Mouse (Mus musculus) gastrocnemius, postnatal 14 days (tissue): ENCODE results near the gene Stau1. TPM values are rescaled to one million over a fixed set of nuclear protein-coding genes. Genes with fewer than 3 reads are reported as not detected.
"Not testable (repeated sequence)": the region's sequence is repeated elsewhere in the genome, so short reads cannot be mapped to it uniquely, and the experiment has no call there.

Experiments
- DNase-seq: peaks from one replicate; pipeline ENCODE4 v3.0.0; 2021; ENCODE audit warnings: mixed read lengths
- intact Hi-C: fragments of 180-260 bp; cut with DNase I; formaldehyde crosslinking; loops from one replicate; pipeline ENCODE4 v1.15.1; 2025; ENCODE audit warnings: low total_unique reads
- long read RNA-seq, 2 experiments: library from polyadenylated mRNA; stranded (forward); transcript quantifications; one replicate each; pipeline ENCODE4 v2.0.0; 2021
- total RNA-seq, 2 experiments: library from RNA; stranded (reverse); gene quantifications; 2 replicates each; pipeline ENCODE4 v1.2.3; 2021

Stau1 gene
- total RNA-seq: 10 to 100 TPM; 40.0 to 41.7 TPM
- long read RNA-seq, experiment 1, transcript Stau1-202 (12 exons, 3,569 nt): minor isoform, 26 of 75 reads
- long read RNA-seq, experiment 1, transcript Stau1-209 (4 exons, 774 nt): major isoform, 32 of 75 reads
- long read RNA-seq, experiment 1, transcript Stau1-204 (12 exons, 2,976 nt): minor isoform, 6 of 75 reads
- long read RNA-seq, experiment 1, partial matches to known transcripts: 2 of 75 reads
- long read RNA-seq, experiment 1, other reads (novel, unspliced or antisense): 9 of 75 reads
- long read RNA-seq, experiment 2, transcript Stau1-202 (12 exons, 3,569 nt): major isoform, 29 of 78 reads
- long read RNA-seq, experiment 2, transcript Stau1-204 (12 exons, 2,976 nt): minor isoform, 15 of 78 reads
- long read RNA-seq, experiment 2, transcript Stau1-209 (4 exons, 774 nt): minor isoform, 23 of 78 reads
- long read RNA-seq, experiment 2, partial matches to known transcripts: 7 of 78 reads
- long read RNA-seq, experiment 2, other reads (novel, unspliced or antisense): 3 of 78 reads

GRCm38 (mm10) chr2:166995796-166996532 is at the start of gene Stau1:
TSS of gene Stau1 (minus strand) at chr2:166996299.
- DNase-seq: peak; percentile 98
- intact Hi-C loops: no loop called here

- DNase-seq: no peak
- intact Hi-C loops: no loop called here
Observed at GRCm38 (mm10) chr2:167043400-167044121, 47.5 kb upstream of the Stau1 start.

GRCm38 (mm10) chr2:167039386-167039785 is 43.3 kb upstream of the Stau1 start:
- intact Hi-C loops: no loop called here
- DNase-seq: no peak

DNA sequence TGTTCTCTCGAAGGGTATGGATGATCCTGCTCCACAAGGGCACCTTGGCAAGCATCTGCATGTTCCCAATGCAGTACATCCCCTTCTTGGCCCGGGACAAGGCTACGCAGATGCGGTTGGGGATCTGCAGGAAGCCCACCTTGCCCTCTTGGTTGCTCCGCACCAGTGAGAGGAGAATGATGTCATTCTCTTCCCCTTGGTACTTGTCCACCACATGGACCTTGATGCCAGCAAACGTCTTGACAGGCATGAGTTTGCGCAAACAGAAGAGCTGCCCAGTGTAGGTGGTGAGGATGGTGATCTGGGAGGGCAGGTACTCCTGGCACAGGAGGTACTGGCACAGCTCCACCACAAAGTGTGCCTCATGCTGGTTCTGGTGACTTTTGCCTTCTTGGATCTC is 42.6 kb upstream of the Stau1 start:
- DNase-seq: no peak
- intact Hi-C loops: no loop called here

DNA sequence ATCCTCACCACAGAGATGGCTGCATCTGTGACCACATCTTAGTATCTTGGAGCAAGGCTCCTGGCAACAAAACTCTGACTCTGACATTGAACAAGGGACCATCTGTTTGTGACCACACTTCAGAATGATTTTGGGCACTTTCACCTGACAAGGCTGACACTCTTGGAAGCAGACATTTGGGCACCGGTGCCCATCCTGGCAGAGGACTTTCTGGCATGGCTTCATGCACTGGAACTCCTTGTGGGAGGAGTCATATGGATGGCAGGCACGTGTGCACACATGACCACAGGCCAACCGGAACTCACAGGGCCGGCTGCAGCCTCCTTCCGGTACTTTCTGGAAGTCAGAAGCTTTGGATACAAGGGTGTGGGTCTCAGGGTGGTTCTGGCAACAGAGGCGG is 42.2 kb upstream of the Stau1 start:
- intact Hi-C loops: no loop called here
- DNase-seq: no peak

DNA sequence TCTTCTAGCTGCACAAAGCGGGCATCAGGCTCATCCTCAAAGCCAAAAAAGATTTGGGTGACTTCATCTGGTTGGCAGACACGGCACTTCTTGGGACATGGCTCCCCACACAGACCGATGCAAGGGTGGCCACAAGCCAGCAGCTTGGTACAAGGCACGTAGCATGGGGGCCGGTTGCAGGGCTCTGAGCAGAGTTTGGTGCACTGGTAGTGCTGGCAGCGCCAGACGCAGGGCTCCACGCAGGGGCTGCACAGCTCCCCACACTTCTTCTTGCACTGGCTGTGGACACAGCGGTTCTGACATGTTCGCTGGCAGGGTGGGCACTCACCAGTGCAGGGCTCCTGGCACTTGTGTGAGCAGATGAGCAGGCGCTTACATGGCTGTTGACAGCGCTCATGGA is 41.6 kb upstream of the Stau1 start:
- DNase-seq: no peak
- intact Hi-C loops: no loop called here

DNA sequence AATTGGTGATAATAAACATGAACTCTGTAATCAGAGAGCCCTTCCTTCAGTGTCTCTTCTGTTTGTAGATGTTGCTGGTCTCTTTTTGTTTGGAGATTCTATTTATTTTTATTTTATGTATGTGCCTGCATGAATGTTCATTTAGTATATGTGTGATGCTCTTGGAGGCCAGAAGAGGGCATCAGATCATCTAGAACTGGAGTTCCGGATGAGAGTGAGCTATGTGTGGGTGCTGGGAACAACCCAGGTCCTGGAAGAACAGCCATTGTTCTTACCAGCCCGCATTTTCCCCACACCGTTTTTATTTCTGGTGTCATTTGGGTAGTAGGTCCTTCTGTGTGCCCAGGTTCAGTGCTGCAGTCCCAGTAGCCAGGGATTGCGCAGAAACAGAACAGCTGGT is 34.4 kb upstream of the Stau1 start:
- DNase-seq: no peak
- intact Hi-C loops: no loop called here

GRCm38 (mm10) chr2:167028553-167028952 is 32.5 kb upstream of the Stau1 start:
- intact Hi-C loops: no loop called here
- DNase-seq: no peak

DNA sequence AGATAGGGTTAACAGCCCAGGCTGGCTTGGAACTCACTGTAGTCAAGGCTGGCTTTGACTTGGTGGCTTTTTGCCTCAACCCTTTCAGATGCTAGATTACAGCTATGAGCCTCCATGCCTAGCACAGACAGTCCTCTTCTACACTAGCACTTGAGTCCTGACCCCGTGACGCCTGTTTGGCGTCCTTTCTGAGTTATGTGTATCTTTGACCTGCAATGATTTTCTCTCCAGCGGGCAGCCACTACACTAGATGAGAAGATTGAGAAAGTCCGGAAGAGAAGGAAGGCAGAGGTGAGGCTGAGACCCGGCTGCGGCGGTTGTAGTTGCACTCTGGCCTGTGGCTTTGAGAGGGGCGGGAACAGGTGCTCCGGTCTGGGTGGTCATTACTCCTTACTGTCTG is 23.3 kb upstream of the Stau1 start:
- no peak for DNase-seq
- intact Hi-C loops: no loop called here

- no peak for DNase-seq
- intact Hi-C loops: no loop called here
Observed at GRCm38 (mm10) chr2:167015382-167015718, 19.3 kb upstream of the Stau1 start.

DNA sequence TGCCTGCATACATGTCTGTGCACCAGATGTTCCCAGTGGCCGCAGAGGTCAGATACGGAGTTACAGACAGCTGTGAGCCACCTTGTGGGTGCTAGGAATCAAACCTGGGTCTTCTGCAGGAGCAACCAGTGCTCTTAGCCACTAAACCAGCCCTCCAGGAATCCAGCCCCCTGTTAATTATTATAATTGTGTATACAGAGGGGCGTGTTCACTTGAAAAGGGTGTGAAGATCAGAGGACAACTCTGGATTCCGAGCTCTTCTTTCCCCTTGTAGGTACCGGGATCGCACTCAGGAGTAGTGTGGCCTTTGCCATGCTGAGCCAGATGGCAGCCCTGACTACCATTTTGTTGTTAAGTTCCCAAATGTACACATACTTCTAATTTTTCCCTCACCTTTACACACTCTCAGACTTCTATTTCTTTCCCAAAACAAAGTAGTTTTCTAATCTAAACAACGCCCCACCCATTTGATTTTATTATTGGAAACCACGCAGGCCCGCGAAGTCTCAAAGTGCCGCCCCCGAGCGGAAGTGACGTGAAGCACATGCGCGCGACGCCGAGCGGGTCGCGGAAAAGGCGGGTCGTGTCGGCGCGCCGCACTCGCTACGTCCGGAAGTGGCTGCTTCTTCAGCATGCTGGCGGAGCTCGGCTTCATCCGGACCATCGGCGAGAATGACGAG is 18.7 kb upstream of the Stau1 start, which contains the start of gene Ddx27:
Gene Ddx27, plus strand, starts transcription at position 492 of the 680 bp plus-strand sequence.
- DNase-seq: peak; percentile 92
- intact Hi-C loops: no loop called here

- intact Hi-C loops: no loop called here
- no peak for DNase-seq
Observed at GRCm38 (mm10) chr2:167010546-167010945, 14.4 kb upstream of the Stau1 start.

DNA sequence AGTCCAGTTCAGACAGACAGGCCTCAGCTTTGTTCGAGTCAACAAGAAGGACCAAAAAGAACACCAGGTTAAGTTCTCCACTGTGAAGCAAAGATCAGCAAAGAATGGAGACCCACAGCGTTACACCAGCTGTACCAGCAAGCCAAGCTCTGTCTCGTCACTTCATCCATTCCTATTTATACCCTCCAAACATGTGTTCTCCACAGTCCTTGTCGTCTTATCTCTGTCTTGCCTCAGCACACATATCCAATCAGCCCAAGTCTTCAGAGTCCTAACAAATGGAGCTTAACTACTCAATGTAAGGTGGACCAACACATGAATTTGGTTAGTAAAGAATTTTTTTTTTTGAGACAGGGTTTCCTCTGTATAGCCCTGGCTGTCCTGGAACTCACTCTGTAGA is 13.4 kb upstream of the Stau1 start:
- DNase-seq: no peak
- intact Hi-C loops: no loop called here

DNA sequence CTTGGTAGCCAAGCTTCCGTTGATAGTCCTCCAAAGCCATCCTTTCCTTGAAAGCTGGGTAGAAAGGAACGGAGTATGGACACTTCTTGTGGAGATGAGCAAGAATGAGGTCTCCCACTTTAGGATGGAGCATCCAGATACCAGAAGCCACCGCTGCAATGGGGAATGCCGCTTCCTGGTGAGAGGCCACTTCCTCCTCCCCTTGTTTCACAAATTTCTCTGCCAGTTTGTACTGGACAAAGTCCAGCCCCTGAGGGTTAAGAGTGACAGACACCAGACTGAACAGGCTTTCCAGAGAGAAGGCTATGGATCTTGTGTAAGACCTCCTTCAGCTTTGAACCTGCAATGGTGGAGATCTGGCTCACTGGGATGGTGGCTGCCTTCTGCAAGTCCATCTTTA is 11.5 kb upstream of the Stau1 start:
- DNase-seq, intact Hi-C loops: not testable (repeated sequence)

GRCm38 (mm10) chr2:167007001-167007491 is 10.9 kb upstream of the Stau1 start:
- intact Hi-C loops: no loop called here
- DNase-seq: no peak

GRCm38 (mm10) chr2:167006355-167006754 is 10.3 kb upstream of the Stau1 start:
- intact Hi-C loops: no loop called here
- no peak for DNase-seq

DNA sequence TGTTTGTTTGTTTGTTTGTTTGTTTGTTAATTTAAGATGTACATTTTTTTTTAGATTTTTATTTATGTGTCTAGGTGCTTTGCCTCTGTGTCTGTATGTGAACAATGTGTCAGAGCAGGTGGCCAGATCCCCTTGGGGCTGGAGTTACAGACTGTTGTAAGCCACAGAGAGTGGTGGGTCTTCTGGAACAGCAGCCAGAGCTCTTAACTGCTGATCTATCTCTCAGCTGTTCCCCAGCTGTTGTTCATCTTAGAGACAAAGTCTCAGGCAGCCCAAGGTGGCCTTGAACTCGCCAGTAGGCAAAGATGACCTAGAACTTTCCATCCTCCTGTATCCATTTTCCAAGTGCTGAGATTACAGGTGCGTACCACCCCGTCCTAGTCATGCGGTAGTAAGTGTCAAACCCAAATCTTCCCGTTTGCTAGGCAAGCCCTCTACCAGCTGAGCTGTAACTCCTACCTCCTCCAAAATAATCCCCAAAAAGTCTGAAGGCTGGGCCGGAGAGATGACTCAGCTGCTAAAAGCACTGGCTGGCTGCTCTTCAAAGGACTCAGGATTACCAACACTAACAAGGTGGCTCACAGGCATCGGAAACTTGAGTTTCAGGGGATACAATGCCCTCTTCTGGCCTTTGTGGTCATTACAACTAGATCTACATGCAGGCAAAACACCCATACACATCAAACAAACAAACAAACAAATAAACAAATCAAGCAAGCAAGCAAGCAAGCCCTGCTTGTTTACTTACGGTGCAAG is 8.2 kb upstream of the Stau1 start:
- intact Hi-C loops: loop anchor here (2.0 kb wide), 1 partner anchor 51 kb away; no protein-coding TSS in a partner anchor
- peak; percentile 45 for DNase-seq

DNA sequence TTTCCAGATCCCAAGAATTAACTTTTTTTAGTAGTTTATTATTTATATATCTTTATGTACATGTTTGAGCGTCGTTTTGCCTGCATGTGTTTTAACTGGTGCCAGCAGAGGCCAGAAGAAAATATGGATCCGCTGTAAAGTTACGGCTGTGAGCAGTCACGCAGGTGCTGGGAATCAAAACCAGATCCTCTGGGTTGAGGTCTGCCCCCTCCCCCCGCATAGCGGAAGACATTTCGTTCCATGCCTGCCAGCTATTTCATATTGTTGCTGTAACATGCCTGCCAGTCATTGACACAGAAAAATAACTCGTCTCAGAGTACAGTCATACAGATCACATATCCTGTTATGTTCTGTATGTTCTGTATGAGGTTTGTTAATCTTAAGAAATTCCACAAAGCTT is 5.4 kb upstream of the Stau1 start:
- intact Hi-C loops: no loop called here
- DNase-seq: no peak

- no peak for DNase-seq
- intact Hi-C loops: no loop called here
Observed at GRCm38 (mm10) chr2:166996533-166996894, 415 bp upstream of the Stau1 start.
